Comparison of ENCODE assay signal across 18 mouse cellular contexts in the genomic region with DNA sequence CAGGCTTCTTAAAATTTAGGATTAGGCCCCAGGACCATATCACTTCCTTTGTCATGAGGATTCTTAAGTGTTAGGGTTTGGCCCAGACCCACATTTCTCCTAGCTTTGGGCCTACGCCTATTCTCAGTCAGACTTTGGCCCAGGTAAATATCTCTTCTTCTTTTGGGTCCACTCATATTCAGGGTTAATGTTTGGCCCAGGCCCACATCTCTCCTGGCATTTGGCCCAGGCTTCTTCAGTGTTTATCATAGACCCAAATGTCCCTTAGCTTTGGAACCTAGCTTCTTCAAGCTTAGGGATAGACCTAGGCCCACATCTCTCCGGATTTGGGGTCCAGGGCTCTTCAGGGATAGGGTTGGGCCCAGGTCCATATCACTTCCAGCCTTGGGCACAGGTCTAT.
DNase-seq lines count a peak whose midpoint lies in the region; ATAC-seq and TF ChIP-seq lines count a peak whose summit lies in the region.
"Had no signal": no experiment of that assay in that cellular context is flagged by ENCODE, and none has a peak within 500 bp of the region (broad histone marks: within the 10 kb centered on the region; RNA-seq: fewer than 3 reads in every experiment).

No protein-coding gene starts in this region.

- no peaks in the 10 kb centered on the region for H3K27me3 ChIP-seq in liver, adult 2 months (ENCODE audit: control insufficient read depth, insufficient read depth, low read length)
- no peaks in the 10 kb centered on the region for H3K27me3 ChIP-seq in liver, postnatal 0 days (ENCODE audit: insufficient read depth, low read length)
- H3K27me3 ChIP-seq in stomach, postnatal 0 days (ENCODE audit: control insufficient read depth, insufficient read depth, low read length): no peaks in the 10 kb centered on the region

- no peak for TF ChIP-seq POLR2A in liver, adult 2 months (IDR thresholded peaks at IDR 0.05; ENCODE audit: extremely low read depth, insufficient read depth, low read length)

- TF ChIP-seq CTCF in liver, adult 2 months (IDR thresholded peaks at IDR 0.05; ENCODE audit: low read depth, low read length): no peak
- no peak for TF ChIP-seq CTCF in liver, postnatal 0 days (IDR thresholded peaks at IDR 0.05; ENCODE audit: low read depth)
- no peak for TF ChIP-seq CTCF in stomach, postnatal 0 days (IDR thresholded peaks at IDR 0.05; ENCODE audit: low read depth)
- no peak for TF ChIP-seq CTCF in left cerebral cortex, adult 2 months (IDR thresholded peaks at IDR 0.05)

- no peak for TF ChIP-seq EP300 in liver, postnatal 0 days (IDR thresholded peaks at IDR 0.05; ENCODE audit: low read depth)
- no peak for TF ChIP-seq EP300 in stomach, postnatal 0 days (optimal IDR thresholded peaks at IDR 0.05)

- H3K36me3 ChIP-seq in liver, adult 2 months (ENCODE audit: control insufficient read depth, insufficient read depth, low read length): no peaks in the 10 kb centered on the region
- H3K36me3 ChIP-seq in liver, postnatal 0 days (replicated peaks; ENCODE audit: insufficient read depth, low read length): no peaks in the 10 kb centered on the region
- H3K36me3 ChIP-seq in stomach, postnatal 0 days (ENCODE audit: control insufficient read depth, insufficient read depth, low read length): no peaks in the 10 kb centered on the region
- H3K36me3 ChIP-seq: embryonic facial prominence, embryonic 10.5 days had no signal

- ATAC-seq in cerebellum, adult (ENCODE audit: insufficient number of reproducible peaks, low FRiP score, low TSS enrichment): no peak
- no peak for ATAC-seq in liver, postnatal 0 days
- 0 out of 2 replicates have a peak, but pooled peaks have one; percentile 15 for ATAC-seq in stomach, postnatal 0 days (ENCODE audit: low FRiP score, low TSS enrichment)
- ATAC-seq: midbrain, embryonic 16.5 days had no signal

- H3K27ac ChIP-seq in liver, adult 2 months (replicated peaks; ENCODE audit: insufficient read depth, low read depth, low read length): no peak overlapping the region
- H3K27ac ChIP-seq in liver, postnatal 0 days (ENCODE audit: low read depth): no peak overlapping the region
- no peak overlapping the region for H3K27ac ChIP-seq in stomach, postnatal 0 days (replicated peaks)
- no peak overlapping the region for H3K27ac ChIP-seq in left cerebral cortex, adult 2 months
- H3K27ac ChIP-seq: embryonic facial prominence, embryonic 10.5 days had no signal

- peak; percentile 27 for DNase-seq in cerebellum, adult 11 months
- peak; percentile 1 for DNase-seq in liver, adult 2 months (ENCODE audit: extremely low read depth, low read depth, low spot score)
- no peak for DNase-seq in liver, postnatal 0 days
- DNase-seq in kidney, adult 8-10 months: peak; percentile 67 to 82
- no peak for DNase-seq in stomach, postnatal 0 days (ENCODE audit: low spot score)
- DNase-seq in layer of hippocampus, adult 18-20 months (ENCODE audit: low spot score in 2 of 2): no peak
- DNase-seq in left cerebral cortex, adult 2 months (ENCODE audit: extremely low spot score in 1 of 2, low spot score in 2 of 2): no peak
- DNase-seq: adrenal gland, adult 2 months; gastrocnemius, postnatal 36 days; liver; lung, adult 18-20 months; lung, postnatal 36 days; right cerebral cortex, postnatal 25 days; thymus, adult 18-20 months; thymus, postnatal 4 days had no signal

- no peak overlapping the region for H3K4me2 ChIP-seq in liver, postnatal 0 days (ENCODE audit: low read depth, low read length)
- H3K4me2 ChIP-seq in stomach, postnatal 0 days (replicated peaks; ENCODE audit: low read depth): no peak overlapping the region

- no peaks in the 10 kb centered on the region for H3K9me3 ChIP-seq in liver, postnatal 0 days (ENCODE audit: low read length)
- no peaks in the 10 kb centered on the region for H3K9me3 ChIP-seq in stomach, postnatal 0 days (ENCODE audit: control insufficient read depth, low read length)
- H3K9me3 ChIP-seq: embryonic facial prominence, embryonic 10.5 days had no signal

- 60% methylated on average over 2 of the region's 2 CpGs for WGBS in liver, adult 2 months
- 70% methylated on average over 2 of the region's 2 CpGs for WGBS in liver, postnatal 0 days (ENCODE audit: insufficient replicate concordance)
- WGBS in stomach, postnatal 0 days: 86% methylated on average over 2 of the region's 2 CpGs

- intact Hi-C loops in left cerebral cortex, adult 2 months (cut with DNase I): no loop called here

- no peak overlapping the region for H3K9ac ChIP-seq in liver, adult 2 months (ENCODE audit: low read depth, low read length)
- H3K9ac ChIP-seq in liver, postnatal 0 days (replicated peaks): no peak overlapping the region
- no peak overlapping the region for H3K9ac ChIP-seq in stomach, postnatal 0 days (ENCODE audit: low read length)

- H3K4me1 ChIP-seq in liver, adult 2 months (ENCODE audit: control insufficient read depth, insufficient read depth, low read length): no peaks in the 10 kb centered on the region
- no peaks in the 10 kb centered on the region for H3K4me1 ChIP-seq in liver, postnatal 0 days (ENCODE audit: insufficient read depth)
- H3K4me1 ChIP-seq in stomach, postnatal 0 days (replicated peaks; ENCODE audit: control insufficient read depth, insufficient read depth): no peaks in the 10 kb centered on the region
- H3K4me1 ChIP-seq: embryonic facial prominence, embryonic 10.5 days had no signal

- H3K79me2 ChIP-seq in liver, adult 2 months (ENCODE audit: control insufficient read depth, insufficient read depth, low read length): no peaks in the 10 kb centered on the region

- H3K4me3 ChIP-seq in liver, adult 2 months (ENCODE audit: insufficient read depth, low read depth, low read length): no peak overlapping the region
- H3K4me3 ChIP-seq in liver, postnatal 0 days (ENCODE audit: low read depth, low read length): no peak overlapping the region
- no peak overlapping the region for H3K4me3 ChIP-seq in stomach, postnatal 0 days (ENCODE audit: low read depth, low read length)
- no peak overlapping the region for H3K4me3 ChIP-seq in left cerebral cortex, adult 2 months
- H3K4me3 ChIP-seq: embryonic facial prominence, embryonic 10.5 days had no signal

Comparison
In these comparisons a context has a peak if more than half of its experiments do, and no peak if none do; other contexts are left out.
1. DNase-seq: peak in cerebellum, adult 11 months (single experiment), liver, adult 2 months (single experiment) and kidney, adult 8-10 months (2 of 2); none in liver, postnatal 0 days (single experiment), stomach, postnatal 0 days (single experiment), layer of hippocampus, adult 18-20 months (0 of 2) and left cerebral cortex, adult 2 months (0 of 2).